7 mouse cellular contexts compared by ENCODE assay signal in genomic region chr17:80004345-80005239, GRCm38 (mm10). TPM values are rescaled to one million over a fixed set of nuclear protein-coding genes. Genes with fewer than 3 reads are reported as not detected.
DNase-seq lines count a peak whose midpoint lies in the region; ATAC-seq and TF ChIP-seq lines count a peak whose summit lies in the region.

No protein-coding gene starts in this region.

- peak; percentile 83 for TF ChIP-seq CTCF in ES-Bruce4 (IDR thresholded peaks at IDR 0.05; ENCODE audit: low read depth, low read length)

- H3K4me1 ChIP-seq in ES-Bruce4 (ENCODE audit: control insufficient read depth, insufficient read depth, low read length) = peaks cover 7% of the 10 kb centered on the region
- peaks cover 37% of the 10 kb centered on the region for H3K4me1 ChIP-seq in heart, embryonic 13.5 days

- no peak for ATAC-seq in heart, embryonic 13.5 days (ENCODE audit: extremely low read depth, insufficient number of reproducible peaks, low FRiP score, low TSS enrichment)
- ATAC-seq in megakaryocyte progenitor cell, adult 5-6 weeks (replicated peaks; ENCODE audit: poor library complexity) = peak; percentile 73

- H3K27me3 ChIP-seq in ES-Bruce4 (ENCODE audit: control insufficient read depth, insufficient read depth, low read length, poor library complexity, severe bottlenecking) = no peaks in the 10 kb centered on the region; the same call in 1 of the 2 replicates
- no peaks in the 10 kb centered on the region for H3K27me3 ChIP-seq in heart, embryonic 13.5 days (replicated peaks)

- H3K9ac ChIP-seq in ES-Bruce4 (ENCODE audit: low read depth, poor library complexity, severe bottlenecking) = no peak overlapping the region
- H3K9ac ChIP-seq in heart, embryonic 13.5 days = no peak overlapping the region

- TF ChIP-seq POLR2A in ES-Bruce4 (IDR thresholded peaks at IDR 0.05; ENCODE audit: insufficient read depth, low read length) = no peak

- H3K36me3 ChIP-seq in ES-Bruce4 (ENCODE audit: control insufficient read depth, insufficient read depth, low read length, poor library complexity, severe bottlenecking) = no peaks in the 10 kb centered on the region
- H3K36me3 ChIP-seq in heart, embryonic 13.5 days = no peaks in the 10 kb centered on the region

- peak; percentile 84 to 92 for DNase-seq in adrenal gland, adult (ENCODE audit: inconsistent age in 2 of 2, low spot score in 1 of 2)
- peak; percentile 61 for DNase-seq in embryo, embryonic 9.5 days (ENCODE audit: extremely low spot score)
- peak; percentile 44 to 54 for DNase-seq in left cerebral cortex, adult 18-20 months (ENCODE audit: low spot score in 2 of 2)
- peak; percentile 51 to 59 for DNase-seq in spleen, postnatal 14 days (ENCODE audit: low spot score in 2 of 2)

- H3K4me2 ChIP-seq in heart, embryonic 13.5 days = peak overlapping the region; percentile 24

- WGBS in heart, embryonic 13.5 days = 37% methylated on average over 17 of the region's 17 CpGs

- no peak overlapping the region for H3K4me3 ChIP-seq in ES-Bruce4 (ENCODE audit: low read depth, low read length)
- no peak overlapping the region for H3K4me3 ChIP-seq in heart, embryonic 13.5 days

- H3K9me3 ChIP-seq in ES-Bruce4 (replicated peaks; ENCODE audit: control insufficient read depth, insufficient read depth, low read length, poor library complexity, severe bottlenecking) = no peaks in the 10 kb centered on the region; the same call in 1 of the 2 replicates
- no peaks in the 10 kb centered on the region for H3K9me3 ChIP-seq in heart, embryonic 13.5 days

- H3K27ac ChIP-seq in ES-Bruce4 (ENCODE audit: insufficient read depth, low read length) = no peak overlapping the region; the same call in 1 of the 2 replicates
- H3K27ac ChIP-seq in heart, embryonic 13.5 days (replicated peaks) = no peak overlapping the region

- TF ChIP-seq EP300 in ES-Bruce4 (IDR thresholded peaks at IDR 0.05; ENCODE audit: insufficient read depth, low read depth, low read length) = no peak

RNA-seq across cellular contexts. Expression of gene Hnrnpll, which starts 57.5 kb away (rescaled TPM):
- polyA plus RNA-seq in ES-Bruce4 (2011; ENCODE audit: insufficient read depth, insufficient read length, low read depth, missing spikeins) = 73.4 and 77.4 TPM in 2 replicates
- 39.9 and 40.3 TPM in 2 replicates for polyA plus RNA-seq in heart, embryonic 13.5 days (2015; fragmentation: Nextera tagmentation; extraction: Ambion mirVana)
- total RNA-seq in left cerebral cortex, adult 18-20 months (2021) = 10 to 100 TPM; 62.1 to 65.0 TPM
- total RNA-seq in megakaryocyte progenitor cell, adult 5-6 weeks (2015) = 106 and 109 TPM in 2 replicates
- 55.6 and 61.3 TPM in 2 replicates for total RNA-seq in megakaryocyte progenitor cell, adult 5-6 weeks (2017)
